Mouse (Mus musculus): ENCODE measurements around the gene Gnmt. TPM values are rescaled to one million over a fixed set of nuclear protein-coding genes. Genes with fewer than 3 reads are reported as not detected.

Gnmt gene
- total RNA-seq (2021): under 1 TPM in 1 of 2 experiments, not detected in 1; 0.84 TPM
- long read RNA-seq, experiment 1, partial matches to known transcripts: 0 of 3 reads
- long read RNA-seq, experiment 1, other reads (novel, unspliced or antisense): 3 of 3 reads
- long read RNA-seq, experiment 2, partial matches to known transcripts: 0 of 1 reads
- long read RNA-seq, experiment 2, other reads (novel, unspliced or antisense): 1 of 1 reads

GRCm38 (mm10) chr17:46728904-46729318 is at the start of gene Gnmt:
Gene Gnmt, minus strand, starts transcription at chr17:46729168.
- no peak for DNase-seq (ENCODE audit: low spot score in 2 of 2)

- no peak for DNase-seq (ENCODE audit: low spot score in 2 of 2)
Measured at GRCm38 (mm10) chr17:46776087-46776486, 47.1 kb upstream of the Gnmt start.

DNA sequence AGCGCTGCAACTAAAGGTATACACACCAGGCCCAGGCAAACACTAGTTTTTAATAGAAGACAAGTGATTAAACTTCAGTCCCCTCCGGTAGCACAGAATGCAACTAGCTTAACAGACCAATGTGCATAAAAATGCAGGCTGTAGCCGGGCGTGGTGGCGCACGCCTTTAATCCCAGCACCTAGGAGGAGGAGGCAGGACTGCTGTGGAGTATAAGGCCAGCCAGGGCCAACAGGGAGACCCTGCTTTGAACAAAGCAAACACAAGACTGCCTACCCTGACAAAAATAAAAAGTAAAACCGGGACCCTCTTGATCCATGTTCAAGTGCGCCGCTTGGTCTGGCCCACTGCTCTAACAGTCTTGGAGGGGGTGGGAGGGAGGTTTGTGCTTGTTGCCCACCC is 46.1 kb upstream of the Gnmt start:
- DNase-seq (ENCODE audit: low spot score in 2 of 2): no peak

DNA sequence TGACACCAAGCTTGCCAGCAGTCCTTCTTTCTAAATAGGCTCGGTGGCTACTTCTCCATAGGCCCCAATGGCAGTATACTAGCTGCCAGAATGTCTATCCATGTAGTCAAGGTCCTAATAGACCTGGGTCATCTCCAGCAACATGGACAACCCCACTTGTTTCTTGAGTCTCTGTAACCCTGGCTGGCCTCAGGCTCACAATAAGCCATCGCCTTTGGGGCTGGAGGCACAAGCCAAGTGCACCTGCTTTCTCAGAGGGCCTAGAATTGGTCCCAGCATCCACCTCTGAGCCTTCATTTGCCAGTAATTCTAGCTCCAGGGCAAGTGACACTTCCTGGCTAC is 45.1 kb upstream of the Gnmt start:
- DNase-seq (ENCODE audit: low spot score in 2 of 2): no peak

GRCm38 (mm10) chr17:46773278-46774130 is 44.5 kb upstream of the Gnmt start:
- no peak for DNase-seq (ENCODE audit: low spot score in 2 of 2)

DNA sequence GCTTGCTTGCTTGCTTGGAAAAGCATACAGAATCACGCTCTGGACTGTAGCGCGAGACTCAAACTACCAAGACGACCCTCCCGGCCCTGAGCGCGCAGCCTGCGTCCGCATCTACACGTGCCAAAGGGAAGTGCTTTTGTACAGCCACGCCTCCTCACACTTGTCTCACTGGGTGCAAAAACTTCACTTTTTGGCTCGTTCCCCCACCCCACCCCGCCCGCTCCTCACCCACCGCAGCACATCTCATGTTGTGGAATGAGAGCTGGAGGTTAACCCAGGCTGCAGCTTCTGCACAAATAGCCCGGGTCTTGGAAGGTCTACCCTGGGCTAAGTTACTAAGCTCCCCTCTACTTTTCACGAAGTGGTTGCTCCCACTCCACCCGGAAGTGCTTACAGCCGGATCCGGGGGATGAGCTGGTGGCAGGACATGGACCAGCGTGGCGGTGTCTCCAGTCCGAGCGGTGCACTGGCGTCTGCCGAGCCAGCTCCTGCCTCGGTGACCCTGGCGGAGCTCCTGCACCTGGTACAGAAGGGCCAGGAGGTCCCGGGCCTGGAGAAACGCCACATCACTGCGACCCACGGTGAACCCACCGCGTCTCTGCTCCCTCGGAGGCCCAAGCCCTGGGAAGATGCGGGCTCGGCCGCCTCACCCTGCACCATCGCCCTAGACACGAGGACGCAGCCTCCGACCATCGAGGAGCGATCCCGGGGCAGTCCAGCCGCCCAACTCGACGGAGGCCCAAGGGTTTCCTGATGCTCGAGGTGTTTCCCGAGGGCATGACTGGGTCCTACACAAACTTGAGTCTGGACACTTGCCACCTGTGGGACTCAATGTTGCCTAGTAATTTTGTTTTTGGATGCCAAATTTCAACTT is 43.7 kb upstream of the Gnmt start, which contains the start of gene 2310039H08Rik:
Gene 2310039H08Rik, plus strand, starts transcription at position 232 of the 874 bp plus-strand sequence.
- peak; percentile 79 to 88 for DNase-seq (ENCODE audit: low spot score in 2 of 2)

- no peak for DNase-seq (ENCODE audit: low spot score in 2 of 2)
Measured at GRCm38 (mm10) chr17:46772038-46772403, 43.1 kb upstream of the Gnmt start.

DNA sequence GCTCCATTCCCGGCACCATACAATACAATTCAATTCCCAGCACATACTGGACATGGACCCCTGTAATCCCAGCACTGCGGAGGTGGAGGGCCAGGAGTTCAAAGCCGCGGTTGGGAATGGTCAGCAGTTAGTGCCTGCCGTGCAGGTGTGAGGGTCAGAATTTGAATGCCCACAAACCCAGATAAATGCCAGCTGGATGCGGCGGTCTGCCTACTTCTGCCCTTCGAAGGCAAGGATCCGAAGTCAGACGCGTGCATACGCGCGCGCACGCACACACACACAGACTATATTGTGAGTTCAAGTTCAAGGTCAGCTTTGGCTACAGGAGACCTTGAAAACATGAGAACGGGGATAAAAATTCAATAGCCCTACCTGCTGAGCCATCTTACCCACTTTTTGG is 42.6 kb upstream of the Gnmt start:
- DNase-seq (ENCODE audit: low spot score in 2 of 2): no peak

- no peak for DNase-seq (ENCODE audit: low spot score in 2 of 2)
Measured at GRCm38 (mm10) chr17:46771025-46771424, 42.1 kb upstream of the Gnmt start.

DNA sequence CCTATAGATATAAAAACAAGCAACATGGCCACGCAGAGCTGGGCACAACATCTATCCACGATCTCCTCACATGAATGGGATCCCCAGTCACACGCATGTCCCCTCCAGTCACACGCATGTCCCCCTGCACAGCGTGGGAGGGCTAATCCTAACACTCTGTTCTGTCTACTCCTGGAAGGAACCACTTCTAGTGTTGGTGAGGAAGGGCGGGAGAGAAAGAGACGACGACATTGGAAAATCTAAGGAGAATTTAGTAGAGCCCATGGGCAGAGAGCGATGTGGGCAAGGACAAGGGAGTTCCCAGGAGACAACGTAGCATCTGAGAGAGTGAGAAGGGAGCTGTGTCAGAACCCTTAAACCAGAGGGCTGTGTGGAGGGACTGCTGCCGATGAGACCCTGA is 41.6 kb upstream of the Gnmt start:
- no peak for DNase-seq (ENCODE audit: low spot score in 2 of 2)

DNA sequence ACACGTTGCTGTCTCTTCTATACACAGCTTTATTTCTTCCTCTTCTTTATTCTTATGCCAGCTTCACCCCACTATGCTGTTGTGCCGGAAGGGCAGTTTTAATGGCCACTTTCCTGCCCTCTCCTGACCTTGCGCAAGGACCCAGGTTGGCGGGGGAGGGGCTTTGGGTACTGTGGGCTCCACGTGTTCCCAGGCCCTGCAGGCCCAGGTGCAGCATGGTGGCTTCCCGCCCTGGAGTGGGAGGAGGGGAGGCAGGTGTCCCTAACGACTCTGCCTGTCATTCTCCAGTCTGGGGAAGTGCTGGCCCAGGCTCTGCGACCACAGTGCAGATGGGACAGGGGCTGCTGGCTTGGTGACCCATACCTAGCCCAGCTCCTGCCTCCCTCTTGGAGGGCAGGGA is 38.9 kb upstream of the Gnmt start:
- DNase-seq (ENCODE audit: low spot score in 2 of 2): no peak

GRCm38 (mm10) chr17:46764916-46765315 is 35.9 kb upstream of the Gnmt start:
- DNase-seq (ENCODE audit: low spot score in 2 of 2): peak; percentile 53 to 80

- DNase-seq (ENCODE audit: low spot score in 2 of 2): no peak
Measured at GRCm38 (mm10) chr17:46763544-46763943, 34.6 kb upstream of the Gnmt start, which contains the start of gene Ptcra. Gene Ptcra, minus strand, starts transcription at chr17:46763712.

- DNase-seq (ENCODE audit: low spot score in 2 of 2): peak in 1 of 2 experiments; percentile 48
Measured at GRCm38 (mm10) chr17:46758753-46759152, 29.8 kb upstream of the Gnmt start.

DNA sequence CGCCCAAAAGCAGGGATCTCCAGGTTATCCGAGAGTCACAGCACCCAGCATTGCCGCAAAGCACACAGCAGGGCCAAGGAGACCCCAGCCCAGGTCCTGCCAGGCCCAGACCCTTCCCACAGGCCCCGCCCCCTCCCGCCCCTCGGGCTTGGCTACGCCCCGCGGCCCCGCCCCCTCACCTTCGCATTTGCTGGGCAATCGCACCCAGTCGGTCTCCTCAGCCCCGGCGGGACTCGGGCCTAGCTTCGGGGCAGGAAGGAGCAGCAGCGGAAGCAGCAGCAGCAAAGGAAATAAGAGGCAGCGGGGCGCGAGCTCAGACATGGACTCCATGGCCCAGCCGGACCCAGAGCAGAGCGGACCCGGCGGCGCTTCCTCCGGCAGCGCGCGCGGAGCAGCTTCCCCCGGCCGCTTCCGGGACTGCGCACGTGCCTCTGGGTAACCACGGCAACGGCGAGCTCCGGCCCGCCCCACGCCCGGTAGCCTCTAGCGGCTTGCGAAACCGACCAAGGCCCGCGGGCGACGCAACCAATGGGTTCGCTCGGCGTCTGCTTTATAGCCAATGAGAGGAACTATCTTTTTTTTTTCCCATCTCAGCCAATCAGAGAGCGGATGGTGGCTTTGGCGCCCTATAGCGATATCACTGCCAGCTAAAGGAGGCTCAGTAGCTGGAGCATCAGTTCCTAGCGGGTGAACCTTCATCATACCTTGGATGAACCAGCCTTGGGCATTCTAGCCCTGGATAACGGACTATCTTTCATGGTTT is 23.0 kb upstream of the Gnmt start, which contains the start of gene Cnpy3:
Gene Cnpy3, minus strand, starts transcription at position 421 of the 763 bp plus-strand sequence.
- peak; percentile 95 to 97 for DNase-seq (ENCODE audit: low spot score in 2 of 2)

GRCm38 (mm10) chr17:46751056-46751793 is 22.3 kb upstream of the Gnmt start:
- peak in 1 of 2 experiments; percentile 26 for DNase-seq (ENCODE audit: low spot score in 2 of 2)

DNA sequence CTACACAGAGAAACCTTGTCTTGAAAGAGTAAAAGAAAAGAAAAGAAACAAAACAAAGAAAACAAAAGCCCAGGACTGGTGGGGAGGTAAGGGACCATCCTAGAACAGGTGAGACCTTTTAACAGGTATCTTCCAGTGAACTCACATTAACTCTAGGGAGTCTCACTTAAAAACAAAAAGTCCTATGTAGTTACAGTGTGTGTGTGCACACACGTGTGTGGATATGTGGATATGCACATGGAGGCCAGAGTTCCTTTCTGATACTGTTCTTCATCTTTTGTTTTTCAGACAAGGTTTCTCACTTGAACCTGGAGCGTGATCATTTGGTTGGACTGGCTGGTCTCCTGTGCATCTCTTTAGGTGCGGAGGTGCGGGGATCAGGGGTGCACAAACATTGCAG is 21.6 kb upstream of the Gnmt start:
- no peak for DNase-seq (ENCODE audit: low spot score in 2 of 2)

- no peak for DNase-seq (ENCODE audit: low spot score in 2 of 2)
Measured at GRCm38 (mm10) chr17:46749282-46749681, 20.3 kb upstream of the Gnmt start.

- DNase-seq (ENCODE audit: low spot score in 2 of 2): no peak
Measured at GRCm38 (mm10) chr17:46747806-46748205, 18.8 kb upstream of the Gnmt start.

GRCm38 (mm10) chr17:46747234-46747633 is 18.3 kb upstream of the Gnmt start:
- DNase-seq (ENCODE audit: low spot score in 2 of 2): no peak

All from left cerebral cortex, adult 18-20 months (tissue).